Mouse (Mus musculus): ENCODE results near the gene Erg. TPM values are rescaled to one million over a fixed set of nuclear protein-coding genes. Genes with fewer than 3 reads are reported as not detected.
A peak's percentile ranks its signal among the peaks of the same experiment; 100 is the strongest.

Gene Erg
- polyA plus RNA-seq, 1 experiment from 2014 or later = 9.1 TPM

GRCm38 (mm10) chr16:95347202-95347601 is 239.2 kb downstream of the Erg start:
- H3K36me3 ChIP-seq (ENCODE audit: insufficient read depth) = no peaks in the 10 kb centered on the region
- no peaks in the 10 kb centered on the region for H3K27me3 ChIP-seq (ENCODE audit: insufficient read depth, low read length)
- no peak overlapping the region for H3K9ac ChIP-seq
- no peak overlapping the region for H3K4me2 ChIP-seq
- WGBS = 8% methylated on average over 3 of the region's 3 CpGs
- DNase-seq = peak; percentile 80
- 0 out of 2 replicates have a peak, but pooled peaks cover 5% of the 10 kb centered on the region for H3K4me1 ChIP-seq (ENCODE audit: insufficient read depth)
- no peaks in the 10 kb centered on the region for H3K9me3 ChIP-seq (ENCODE audit: low read depth, low read length)
- H3K4me3 ChIP-seq (ENCODE audit: low read depth, low read length) = no peak overlapping the region
- TF ChIP-seq CTCF (IDR thresholded peaks at IDR 0.05; ENCODE audit: low read depth) = no peak
- peak; percentile 84 for ATAC-seq (ENCODE audit: insufficient read depth)
- H3K27ac ChIP-seq (ENCODE audit: low read depth) = peak overlapping the region; percentile 48; the same call in 1 of the 2 replicates

- WGBS = 4% methylated on average over 7 of the region's 7 CpGs
- Histone ChIP-seq H3K4me3 (ENCODE audit: low read depth, low read length) (no peak overlapping the region), H3K9me3 (ENCODE audit: low read depth, low read length) (no peaks in the 10 kb centered on the region), H3K27ac (ENCODE audit: low read depth) (no peak overlapping the region), H3K36me3 (ENCODE audit: insufficient read depth) (no peaks in the 10 kb centered on the region), H3K27me3 (ENCODE audit: insufficient read depth, low read length) (no peaks in the 10 kb centered on the region), H3K4me2 (no peak overlapping the region), H3K9ac (no peak overlapping the region), H3K4me1 (ENCODE audit: insufficient read depth) (0 out of 2 replicates have a peak, but pooled peaks cover 5% of the 10 kb centered on the region)
- peak; percentile 89 for TF ChIP-seq CTCF (IDR thresholded peaks at IDR 0.05; ENCODE audit: low read depth)
- ATAC-seq (ENCODE audit: insufficient read depth) = no peak
- peak; percentile 93 for DNase-seq
These were observed 240.5 kb downstream of the Erg start for GRCm38 (mm10) chr16:95345882-95346281.

GRCm38 (mm10) chr16:95344961-95345360 is 241.4 kb downstream of the Erg start:
- ATAC-seq (ENCODE audit: insufficient read depth) (no peak), DNase-seq (peak; percentile 46)
- TF ChIP-seq CTCF (IDR thresholded peaks at IDR 0.05; ENCODE audit: low read depth) = no peak
- H3K9me3 ChIP-seq (ENCODE audit: low read depth, low read length) = no peaks in the 10 kb centered on the region
- no peak overlapping the region for H3K4me3 ChIP-seq (ENCODE audit: low read depth, low read length)
- H3K4me2 ChIP-seq = no peak overlapping the region
- 0 out of 2 replicates have a peak, but pooled peaks cover 5% of the 10 kb centered on the region for H3K4me1 ChIP-seq (ENCODE audit: insufficient read depth)
- 48% methylated on average over 10 of the region's 10 CpGs for WGBS
- no peaks in the 10 kb centered on the region for H3K36me3 ChIP-seq (ENCODE audit: insufficient read depth)
- no peaks in the 10 kb centered on the region for H3K27me3 ChIP-seq (ENCODE audit: insufficient read depth, low read length)
- H3K9ac ChIP-seq = no peak overlapping the region
- no peak overlapping the region for H3K27ac ChIP-seq (ENCODE audit: low read depth)

- Histone ChIP-seq H3K4me1 (ENCODE audit: insufficient read depth) (no peaks in the 10 kb centered on the region), H3K9ac (no peak overlapping the region), H3K27ac (ENCODE audit: low read depth) (no peak overlapping the region), H3K4me2 (no peak overlapping the region), H3K4me3 (ENCODE audit: low read depth, low read length) (no peak overlapping the region), H3K36me3 (ENCODE audit: insufficient read depth) (no peaks in the 10 kb centered on the region), H3K27me3 (ENCODE audit: insufficient read depth, low read length) (no peaks in the 10 kb centered on the region), H3K9me3 (ENCODE audit: low read depth, low read length) (no peaks in the 10 kb centered on the region)
- 67% methylated on average over 8 of the region's 8 CpGs for WGBS
- ATAC-seq (ENCODE audit: insufficient read depth) = no peak
- peak; percentile 32; the same call in 1 of the 2 replicates for TF ChIP-seq CTCF (IDR thresholded peaks at IDR 0.05; ENCODE audit: low read depth)
- DNase-seq = no peak
These were observed 244.4 kb downstream of the Erg start for GRCm38 (mm10) chr16:95342030-95342429.

- TF ChIP-seq CTCF (IDR thresholded peaks at IDR 0.05; ENCODE audit: low read depth) = peak; percentile 90
- ATAC-seq (ENCODE audit: insufficient read depth) (peak; percentile 91), DNase-seq (peak; percentile 94)
- Histone ChIP-seq H3K27ac (ENCODE audit: low read depth) (no peak overlapping the region), H3K27me3 (ENCODE audit: insufficient read depth, low read length) (no peaks in the 10 kb centered on the region), H3K4me3 (ENCODE audit: low read depth, low read length) (no peak overlapping the region), H3K4me1 (ENCODE audit: insufficient read depth) (no peaks in the 10 kb centered on the region), H3K4me2 (peak overlapping the region; percentile 32), H3K36me3 (ENCODE audit: insufficient read depth) (no peaks in the 10 kb centered on the region), H3K9me3 (ENCODE audit: low read depth, low read length) (no peaks in the 10 kb centered on the region), H3K9ac (no peak overlapping the region)
- WGBS = 24% methylated on average over 28 of the region's 28 CpGs
These were observed 245.3 kb downstream of the Erg start for GRCm38 (mm10) chr16:95340885-95341791.

GRCm38 (mm10) chr16:95332159-95332558 is 254.2 kb downstream of the Erg start:
- Histone ChIP-seq H3K4me1 (ENCODE audit: insufficient read depth) (no peaks in the 10 kb centered on the region), H3K36me3 (ENCODE audit: insufficient read depth) (no peaks in the 10 kb centered on the region), H3K9ac (no peak overlapping the region), H3K9me3 (ENCODE audit: low read depth, low read length) (no peaks in the 10 kb centered on the region), H3K27ac (ENCODE audit: low read depth) (no peak overlapping the region), H3K4me3 (ENCODE audit: low read depth, low read length) (no peak overlapping the region), H3K27me3 (ENCODE audit: insufficient read depth, low read length) (no peaks in the 10 kb centered on the region), H3K4me2 (no peak overlapping the region)
- ATAC-seq (ENCODE audit: insufficient read depth) = no peak
- TF ChIP-seq CTCF (IDR thresholded peaks at IDR 0.05; ENCODE audit: low read depth) = no peak
- no peak for DNase-seq
- WGBS = 59% methylated on average over 5 of the region's 5 CpGs

- TF ChIP-seq CTCF (IDR thresholded peaks at IDR 0.05; ENCODE audit: low read depth) = no peak
These were observed 264.3 kb downstream of the Erg start for GRCm38 (mm10) chr16:95321945-95322625.

More at GRCm38 (mm10) chr16:95321945-95322625, 264.3 kb downstream of the Erg start:
- WGBS = 40% methylated on average over 9 of the region's 9 CpGs
- no peaks in the 10 kb centered on the region for H3K9me3 ChIP-seq (ENCODE audit: low read depth, low read length)
- ATAC-seq (ENCODE audit: insufficient read depth) (peak; percentile 92), DNase-seq (peak; percentile 86)
- H3K4me1 ChIP-seq (ENCODE audit: insufficient read depth) = no peaks in the 10 kb centered on the region
- no peaks in the 10 kb centered on the region for H3K36me3 ChIP-seq (ENCODE audit: insufficient read depth)
- H3K4me2 ChIP-seq = no peak overlapping the region
- no peaks in the 10 kb centered on the region for H3K27me3 ChIP-seq (ENCODE audit: insufficient read depth, low read length)
- no peak overlapping the region for H3K27ac ChIP-seq (ENCODE audit: low read depth)
- H3K9ac ChIP-seq = no peak overlapping the region
- H3K4me3 ChIP-seq (ENCODE audit: low read depth, low read length) = no peak overlapping the region

Other genes starting within 250 kb of the Erg start
- gene Ets2, start 115.5 kb upstream of the Erg start, polyA plus RNA-seq (2014; fragmentation: Nextera tagmentation; extraction: Ambion mirVana) = 72.6 and 74.7 TPM in 2 replicates

Measured in lung, embryonic 14.5 days (tissue).